Mouse (Mus musculus) limb, embryonic 11.5 days (tissue): Measurements from ENCODE around the gene Lrfn3. TPM values are rescaled to one million over a fixed set of nuclear protein-coding genes. Genes with fewer than 3 reads are reported as not detected.

Experiments
- ATAC-seq: fragments of 200-750 bp; cut with Nextera tagmentation; 2 replicates; pipeline ENCODE4 v1.8.0; 2017; ENCODE audit warnings: low read depth; ENCODE audit not compliant: insufficient number of reproducible peaks, low FRiP score, low TSS enrichment
- DNase-seq: peaks from one replicate; pipeline ENCODE4 v3.0.0-alpha.2; 2015; ENCODE audit warnings: low spot score
- H3K27ac ChIP-seq: fragments of 300-500 bp; sonication (generic); replicated peaks from 2 replicates; pipeline ENCODE4 v1.5.1; 2014; ENCODE audit warnings: low read depth, mild to moderate bottlenecking, low read length
- H3K27me3 ChIP-seq: fragments of 300-500 bp; sonication (generic); 2 replicates; pipeline ENCODE4 v1.6.1; 2014; ENCODE audit warnings: mild to moderate bottlenecking, low read length, mixed read lengths; ENCODE audit not compliant: control insufficient read depth, insufficient read depth
- H3K36me3 ChIP-seq: fragments of 300-500 bp; sonication (generic); 2 replicates; pipeline ENCODE4 v1.6.1; 2014; ENCODE audit warnings: mild to moderate bottlenecking, low read length, moderate library complexity, mixed read lengths; ENCODE audit not compliant: control insufficient read depth, insufficient read depth
- H3K4me1 ChIP-seq: fragments of 300-500 bp; sonication (generic); 2 replicates; pipeline ENCODE4 v1.6.1; 2014; ENCODE audit warnings: low read length, mixed read lengths; ENCODE audit not compliant: control insufficient read depth, insufficient read depth
- H3K4me2 ChIP-seq: fragments of 300-500 bp; sonication (generic); 2 replicates; pipeline ENCODE4 v1.6.1; 2014; ENCODE audit warnings: low read depth, mild to moderate bottlenecking, moderate library complexity; ENCODE audit not compliant: severe bottlenecking
- H3K4me3 ChIP-seq: fragments of 300-500 bp; sonication (generic); 2 replicates; pipeline ENCODE4 v1.5.1; 2014; ENCODE audit warnings: low read depth, low read length
- H3K9ac ChIP-seq: fragments of 300-500 bp; sonication (generic); 2 replicates; pipeline ENCODE4 v1.6.1; 2014; ENCODE audit warnings: mild to moderate bottlenecking, low read length
- H3K9me3 ChIP-seq: fragments of 300-500 bp; sonication (generic); 2 replicates; pipeline ENCODE4 v1.6.1; 2016; ENCODE audit warnings: low read length; ENCODE audit not compliant: control insufficient read depth
- WGBS: fragments of 180-500 bp; shearing (Covaris S2); extraction: QIAGEN DNeasy Blood & Tissue Kit; methylation state at CpG from one replicate; pipeline ENCODE4 v1.1.7; 2014; 5-methylcytosine and 5-hydroxymethylcytosine counted together
- polyA plus RNA-seq: library from polyadenylated mRNA; unstranded; fragments of >200 nt; fragmentation: Nextera tagmentation; extraction: Ambion mirVana; gene quantifications from 2 replicates; pipeline ENCODE4 v1.2.1, GENCODE M21; 2014

The Lrfn3 gene
- polyA plus RNA-seq, 1 experiment from 2014 or later: 4.9 TPM

- H3K9me3 ChIP-seq: no peaks in the 10 kb centered on the region
- ATAC-seq: no peak
- H3K36me3 ChIP-seq: no peaks in the 10 kb centered on the region
- peaks cover 3% of the 10 kb centered on the region; the same call in 1 of the 2 replicates for H3K4me1 ChIP-seq
- no peak overlapping the region for H3K4me2 ChIP-seq
- DNase-seq: no peak
- 90% methylated on average over 5 of the region's 5 CpGs for WGBS
- H3K9ac ChIP-seq: no peak overlapping the region
- H3K4me3 ChIP-seq: no peak overlapping the region
- no peak overlapping the region for H3K27ac ChIP-seq
- no peaks in the 10 kb centered on the region for H3K27me3 ChIP-seq
Observed at GRCm38 (mm10) chr7:30324300-30324944, 38.1 kb downstream of the Lrfn3 start.

- Histone ChIP-seq H3K27me3 (no peaks in the 10 kb centered on the region), H3K4me2 (peak within 1 kb of the TSS; percentile 72), H3K4me1 (peaks cover 3% of the 10 kb centered on the region; the same call in 1 of the 2 replicates), H3K9me3 (no peaks in the 10 kb centered on the region), H3K36me3 (no peaks in the 10 kb centered on the region), H3K9ac (peak within 1 kb of the TSS; percentile 78), H3K4me3 (peak within 1 kb of the TSS; percentile 80), H3K27ac (no peak within 1 kb of the TSS)
- DNase-seq: no peak
- no peak for ATAC-seq
- WGBS: 81% methylated on average over 3 of the region's 3 CpGs
Observed at GRCm38 (mm10) chr7:30323795-30324194, 38.8 kb downstream of the Lrfn3 start, which contains the start of gene Sdhaf1. TSS of gene Sdhaf1 (minus strand) at chr7:30323895.

DNA sequence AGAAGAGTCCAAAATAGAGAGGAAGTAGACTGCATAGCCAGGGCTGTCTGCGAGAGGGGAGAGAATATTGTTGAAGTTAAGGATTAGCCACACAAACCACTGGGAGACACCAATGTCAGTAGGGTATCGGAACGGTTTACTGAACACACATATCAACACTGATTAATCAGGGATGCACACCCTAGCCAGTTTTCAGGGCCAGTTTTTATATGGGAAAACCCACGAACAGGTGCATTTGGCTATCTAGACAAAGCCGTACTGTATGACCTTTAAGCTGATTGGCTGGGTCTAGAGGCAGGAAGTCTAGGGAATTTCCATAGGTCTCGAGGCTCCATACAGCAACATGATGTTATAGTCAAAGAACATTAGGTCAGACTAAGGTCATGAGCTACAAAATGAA lies 39.7 kb downstream of the Lrfn3 start:
- 48% methylated on average over 6 of the region's 6 CpGs for WGBS
- DNase-seq: no peak
- H3K4me3 ChIP-seq: peak overlapping the region; percentile 80
- H3K9me3 ChIP-seq: no peaks in the 10 kb centered on the region
- peak overlapping the region; percentile 72 for H3K4me2 ChIP-seq
- H3K36me3 ChIP-seq: no peaks in the 10 kb centered on the region
- peaks cover 3% of the 10 kb centered on the region; the same call in 1 of the 2 replicates for H3K4me1 ChIP-seq
- H3K27ac ChIP-seq: no peak overlapping the region
- H3K9ac ChIP-seq: peak overlapping the region; percentile 78
- no peak for ATAC-seq
- no peaks in the 10 kb centered on the region for H3K27me3 ChIP-seq

DNA sequence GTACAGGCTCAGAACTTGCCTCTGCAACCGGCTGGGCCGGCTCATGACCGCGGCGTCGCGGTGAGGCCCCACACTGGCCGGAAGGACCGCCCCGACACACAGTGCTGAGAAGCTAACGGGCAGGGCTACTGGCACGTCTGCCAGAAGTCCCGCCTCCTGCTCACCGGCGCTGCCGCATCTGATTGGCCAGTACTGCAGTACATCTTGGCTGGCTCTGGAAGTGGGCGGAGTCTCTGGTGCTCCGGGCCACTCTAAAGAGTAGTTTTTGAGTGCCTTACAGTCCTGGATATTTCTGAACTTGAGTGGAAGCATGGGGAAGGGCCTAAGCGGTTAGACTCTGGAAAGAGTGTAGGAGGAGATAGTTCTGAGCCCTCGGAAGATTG lies 40.3 kb downstream of the Lrfn3 start:
- under 1% methylated on average over 20 of the region's 20 CpGs for WGBS

DNA sequence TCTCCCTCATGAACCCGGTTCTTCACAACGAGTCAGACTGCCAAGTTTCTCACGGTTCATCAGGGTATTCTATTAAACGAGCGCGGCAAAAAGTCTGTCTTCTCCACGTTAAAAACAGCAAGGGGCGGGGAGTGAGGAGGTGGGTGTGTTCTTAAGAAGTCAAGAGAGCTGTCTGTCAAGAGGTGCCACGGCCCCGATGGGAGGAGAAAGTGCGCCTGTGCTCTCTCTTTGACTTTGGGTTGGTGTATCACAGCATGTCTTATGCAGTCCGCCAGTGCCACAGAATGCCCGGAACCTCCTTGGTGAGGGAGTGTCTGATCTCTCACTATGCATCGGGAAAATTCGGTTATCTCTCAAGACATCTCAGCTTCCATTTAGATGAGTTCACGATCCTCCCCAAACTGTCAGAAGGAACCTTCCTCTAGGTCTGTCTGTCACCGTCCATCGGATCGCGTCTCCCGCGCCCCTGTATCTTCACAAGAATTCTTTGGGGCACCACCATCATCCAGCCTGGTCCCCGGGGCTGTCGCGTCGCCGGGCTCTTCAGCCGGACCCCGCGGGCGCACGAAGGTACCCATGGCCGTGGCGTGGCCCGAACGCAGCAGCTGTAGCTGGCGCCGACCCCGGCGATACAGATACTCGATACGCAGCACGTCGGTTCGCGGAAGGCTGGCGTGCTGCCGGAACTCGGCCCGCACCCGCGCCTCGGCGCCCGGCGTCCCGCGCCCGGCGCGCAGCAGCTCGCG lies 40.9 kb downstream of the Lrfn3 start, which contains the start of gene E130208F15Rik:
Gene E130208F15Rik, plus strand, starts transcription at position 202 of the 746 bp plus-strand sequence.
- ATAC-seq: peak; percentile 65
- Histone ChIP-seq H3K27me3 (no peaks in the 10 kb centered on the region), H3K4me3 (peak within 1 kb of the TSS; percentile 80), H3K4me2 (peak within 1 kb of the TSS; percentile 72), H3K4me1 (peaks cover 3% of the 10 kb centered on the region; the same call in 1 of the 2 replicates), H3K36me3 (no peaks in the 10 kb centered on the region), H3K9me3 (no peaks in the 10 kb centered on the region), H3K27ac (0 out of 2 replicates have a peak within 1 kb of the TSS, but pooled peaks have one; percentile 52), H3K9ac (peak within 1 kb of the TSS; percentile 78)
- peak; percentile 56 for DNase-seq
- under 1% methylated on average over 62 of the region's 63 CpGs for WGBS

More for the DNA sequence above, 40.3 kb downstream of the Lrfn3 start:
- Histone ChIP-seq H3K27ac (0 out of 2 replicates have a peak overlapping the region, but pooled peaks have one; percentile 52), H3K27me3 (no peaks in the 10 kb centered on the region), H3K36me3 (no peaks in the 10 kb centered on the region), H3K4me2 (peak overlapping the region; percentile 72), H3K4me1 (peaks cover 3% of the 10 kb centered on the region; the same call in 1 of the 2 replicates), H3K4me3 (peak overlapping the region; percentile 80), H3K9ac (peak overlapping the region; percentile 78), H3K9me3 (no peaks in the 10 kb centered on the region)
- peak; percentile 97 for ATAC-seq
- DNase-seq: peak; percentile 97

GRCm38 (mm10) chr7:30320946-30321345 lies 41.6 kb downstream of the Lrfn3 start:
- Histone ChIP-seq H3K27me3 (no peaks in the 10 kb centered on the region), H3K27ac (no peak overlapping the region), H3K9me3 (no peaks in the 10 kb centered on the region), H3K4me1 (peaks cover 3% of the 10 kb centered on the region; the same call in 1 of the 2 replicates), H3K9ac (no peak overlapping the region), H3K36me3 (no peaks in the 10 kb centered on the region), H3K4me2 (peak overlapping the region; percentile 72; the same call in 1 of the 2 replicates), H3K4me3 (peak overlapping the region; percentile 80; the same call in 1 of the 2 replicates)
- ATAC-seq: no peak
- no peak for DNase-seq
- WGBS: 84% methylated on average over 2 of the region's 2 CpGs

DNA sequence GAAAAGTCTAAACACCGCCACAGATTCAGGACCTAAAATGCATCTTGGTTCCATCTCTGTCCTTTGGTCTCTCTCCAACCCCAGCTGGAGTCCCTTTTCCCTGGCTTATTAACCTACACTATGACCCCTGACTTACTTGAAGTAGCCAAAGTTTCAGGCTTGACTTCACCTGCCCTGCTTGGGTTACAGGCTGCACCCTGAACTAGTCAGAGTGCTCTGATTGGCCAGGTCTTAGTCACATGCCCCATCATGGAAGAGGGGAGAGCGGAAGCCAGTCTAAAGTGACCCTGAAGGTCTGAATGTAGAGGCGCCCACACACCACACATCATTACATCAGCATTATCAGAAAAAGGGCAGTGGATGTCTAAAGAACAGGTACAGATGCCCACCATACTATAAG lies 44.4 kb downstream of the Lrfn3 start:
- no peak for DNase-seq
- no peak for ATAC-seq
- Histone ChIP-seq H3K9ac (no peak overlapping the region), H3K4me2 (no peak overlapping the region), H3K4me3 (no peak overlapping the region), H3K36me3 (no peaks in the 10 kb centered on the region), H3K9me3 (no peaks in the 10 kb centered on the region), H3K27me3 (no peaks in the 10 kb centered on the region), H3K27ac (no peak overlapping the region), H3K4me1 (peaks cover 20% of the 10 kb centered on the region)
- WGBS: 93% methylated on average over 3 of the region's 3 CpGs
